Mouse (Mus musculus) cerebellum, postnatal 36 days (tissue): ENCODE measurements around the gene 1700001O22Rik.

Experiments used
- DNase-seq, 2 experiments: peaks; one replicate each; pipeline ENCODE4 v3.0.0; 2021 to 2022; ENCODE audit warnings: mixed read lengths in 2 of 2

Gene 1700001O22Rik

DNA sequence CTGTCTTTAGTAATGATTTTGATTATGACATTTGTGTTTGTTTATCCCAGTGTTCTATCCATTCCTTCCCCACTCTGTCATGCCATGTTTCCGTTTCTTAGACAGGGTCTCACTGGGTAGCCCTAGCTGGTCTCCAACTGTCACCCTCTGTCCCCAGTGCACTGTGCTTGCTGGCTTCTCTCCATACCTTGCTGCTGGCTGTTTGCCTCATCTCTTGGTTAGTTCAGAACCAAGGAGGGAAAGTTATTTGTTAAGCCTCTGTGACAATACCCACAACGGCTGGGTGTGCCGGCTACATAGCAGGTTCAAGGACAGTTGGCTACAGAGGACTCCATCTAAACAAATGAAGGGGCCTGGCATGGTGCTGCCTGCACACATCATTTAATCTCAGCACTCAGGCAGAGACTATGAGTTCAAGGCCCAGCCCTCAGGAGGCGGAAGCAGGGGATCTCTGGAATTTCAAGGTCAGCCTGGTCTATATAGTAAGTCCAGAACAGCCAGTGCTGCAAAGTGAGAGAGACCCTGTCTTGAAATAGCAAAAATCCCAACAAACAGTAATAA, 55.8 kb downstream of the 1700001O22Rik start:
- DNase-seq = no peak
